Mouse (Mus musculus) v-Abl transformed pro-B cells (cell line): ENCODE measurements around the gene Slc4a7.
"Not testable (repeated sequence)": the region's sequence is repeated elsewhere in the genome, so short reads cannot be mapped to it uniquely, and the experiment has no call there.

Experiments
- in situ Hi-C, 2 experiments: fragments of 400-800 bp; cut with MboI; formaldehyde crosslinking; loops; one replicate each; pipeline ENCODE4 v1.15.1; 2025; ENCODE audit not compliant: unreplicated experiment in 2 of 2

Gene Slc4a7

DNA sequence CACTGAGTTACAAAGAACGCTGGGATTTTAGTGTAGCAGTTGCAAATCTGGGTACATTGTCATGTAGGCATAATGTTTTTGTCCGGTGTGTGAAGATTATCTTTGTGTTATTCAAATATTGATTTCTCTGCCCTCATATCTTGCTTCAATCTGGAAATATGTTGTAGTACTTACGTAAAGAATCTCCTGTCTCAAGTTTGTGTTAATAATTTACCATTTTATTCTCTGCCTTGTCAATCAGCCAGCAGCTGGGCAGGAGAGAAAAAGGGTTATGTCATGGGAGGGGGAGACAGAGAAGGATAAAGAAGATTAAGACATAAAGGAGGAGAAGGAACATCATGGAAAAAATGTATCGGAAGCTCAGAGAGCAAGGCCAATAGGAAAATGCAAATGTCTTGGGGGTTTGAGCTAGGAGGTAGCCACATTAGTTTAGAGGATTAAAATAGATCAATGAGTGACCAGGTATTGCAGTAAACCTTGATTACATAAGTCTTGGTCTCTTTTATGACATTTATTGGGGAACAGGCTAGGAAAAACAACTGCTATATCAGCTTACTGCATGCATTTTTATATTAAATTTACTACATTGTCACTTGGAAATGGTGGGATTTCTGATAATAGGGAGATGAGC is 87.9 kb downstream of the Slc4a7 start:
- in situ Hi-C loops, result loop anchor here in 1 of 2 experiments (10.0 to 25.0 kb wide), 2 partner anchors 678 to 1615 kb away; partner anchors contain the start of gene Psmd6

GRCm38 (mm10) chr14:14799861-14800260 is 97.8 kb downstream of the Slc4a7 start:
- in situ Hi-C loops, result loop anchor here in 1 of 2 experiments (25.0 kb wide), 1 partner anchor 688 kb away; the partner anchor contains the start of gene Psmd6

- in situ Hi-C loops, result no loop called here
Measured at GRCm38 (mm10) chr14:14800332-14800731, 98.3 kb downstream of the Slc4a7 start.

- in situ Hi-C loops, result no loop called here
Measured at GRCm38 (mm10) chr14:14800810-14801209, 98.7 kb downstream of the Slc4a7 start.

GRCm38 (mm10) chr14:14803115-14803514 is 101.0 kb downstream of the Slc4a7 start, which contains the start of gene Nek10:
Gene Nek10 (plus strand): TSS chr14:14803415.
- in situ Hi-C loops, result not testable (repeated sequence)

DNA sequence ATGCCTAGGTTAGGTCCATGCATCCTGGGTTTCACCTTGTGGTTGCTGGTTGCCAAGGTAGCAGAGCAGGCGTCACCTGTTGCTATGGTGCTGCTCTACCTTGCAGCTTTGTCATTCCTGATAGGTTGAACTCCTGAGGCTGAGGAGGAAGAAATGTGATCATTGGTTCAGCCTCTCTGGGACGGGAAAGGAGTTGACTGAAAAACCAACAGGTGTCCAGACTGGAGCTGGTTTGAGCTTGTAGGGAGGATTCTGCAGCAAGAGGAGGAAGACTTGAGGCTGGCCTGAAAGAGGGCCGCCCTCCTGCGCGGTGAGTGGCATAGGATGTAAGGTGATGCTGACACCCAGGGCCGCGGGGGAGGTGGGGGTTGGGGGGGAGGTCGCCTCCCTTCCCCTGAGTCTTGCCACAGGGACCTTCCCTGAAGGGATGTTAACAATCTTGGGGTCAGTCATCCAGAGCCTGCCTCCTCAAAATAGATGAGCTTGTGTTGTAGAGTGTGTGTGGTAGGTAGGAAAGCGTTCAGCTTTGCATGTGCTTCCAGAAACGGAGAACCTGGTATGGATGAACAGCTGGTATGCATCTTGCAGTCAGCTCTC is 101.9 kb downstream of the Slc4a7 start:
- in situ Hi-C loops, result no loop called here

- in situ Hi-C loops, result no loop called here
Measured at GRCm38 (mm10) chr14:14804518-14805212, 102.6 kb downstream of the Slc4a7 start.

- in situ Hi-C loops, result no loop called here
Measured at GRCm38 (mm10) chr14:14832520-14833240, 130.6 kb downstream of the Slc4a7 start.

DNA sequence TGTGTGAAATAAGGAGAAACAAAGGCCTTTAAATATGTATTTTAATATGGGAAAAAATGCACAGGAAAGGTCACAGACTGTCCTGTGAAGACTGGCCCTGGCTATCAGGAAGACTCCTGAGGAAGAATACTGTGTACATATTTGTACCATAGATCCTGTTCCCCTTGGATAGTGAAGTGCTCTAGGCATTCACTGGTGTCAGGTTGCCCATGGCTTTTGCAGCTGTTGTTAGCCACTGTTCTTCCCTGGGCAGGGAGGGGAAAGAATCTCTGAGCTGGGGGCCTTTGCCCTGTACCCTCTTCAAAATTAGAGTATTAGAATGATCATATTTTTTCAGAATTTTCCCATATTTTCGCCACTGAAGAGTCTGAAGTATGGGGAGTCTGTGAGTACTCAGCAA is 131.4 kb downstream of the Slc4a7 start:
- in situ Hi-C loops, result no loop called here

DNA sequence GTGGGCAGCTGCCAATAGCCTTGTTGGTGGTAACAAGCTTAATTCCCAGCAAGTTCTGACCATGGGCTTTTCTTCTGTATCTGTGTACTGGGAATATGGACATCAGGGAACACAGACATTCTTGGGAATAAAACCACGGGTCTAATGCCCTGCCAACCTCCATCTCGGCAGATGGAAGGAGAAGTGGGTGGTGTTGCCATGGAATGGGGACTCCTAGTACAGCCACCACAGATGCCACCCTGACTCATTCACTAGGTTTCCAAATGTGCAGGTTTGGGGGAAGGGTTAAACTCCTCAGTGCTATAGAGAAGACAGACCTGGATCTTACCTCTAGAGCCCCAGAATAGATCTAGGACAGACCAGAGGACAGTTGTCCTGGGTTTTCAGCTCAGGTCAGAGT is 132.2 kb downstream of the Slc4a7 start:
- in situ Hi-C loops, result no loop called here

- in situ Hi-C loops, result no loop called here
Measured at GRCm38 (mm10) chr14:14837627-14838026, 135.5 kb downstream of the Slc4a7 start.

GRCm38 (mm10) chr14:14838109-14838508 is 136.0 kb downstream of the Slc4a7 start:
- in situ Hi-C loops, result no loop called here

- in situ Hi-C loops, result no loop called here
Measured at GRCm38 (mm10) chr14:14842734-14843530, 140.9 kb downstream of the Slc4a7 start.
